Mouse (Mus musculus): ENCODE measurements around the gene Polg. TPM values are rescaled to one million over a fixed set of nuclear protein-coding genes. Genes with fewer than 3 reads are reported as not detected.

Polg gene
- polyA plus RNA-seq (2012; rRNA removed): 59.8 and 71.9 TPM in 2 replicates
- 37.6 and 42.8 TPM in 2 replicates for polyA plus RNA-seq (2014; fragmentation: Nextera tagmentation; extraction: Ambion mirVana)

DNA sequence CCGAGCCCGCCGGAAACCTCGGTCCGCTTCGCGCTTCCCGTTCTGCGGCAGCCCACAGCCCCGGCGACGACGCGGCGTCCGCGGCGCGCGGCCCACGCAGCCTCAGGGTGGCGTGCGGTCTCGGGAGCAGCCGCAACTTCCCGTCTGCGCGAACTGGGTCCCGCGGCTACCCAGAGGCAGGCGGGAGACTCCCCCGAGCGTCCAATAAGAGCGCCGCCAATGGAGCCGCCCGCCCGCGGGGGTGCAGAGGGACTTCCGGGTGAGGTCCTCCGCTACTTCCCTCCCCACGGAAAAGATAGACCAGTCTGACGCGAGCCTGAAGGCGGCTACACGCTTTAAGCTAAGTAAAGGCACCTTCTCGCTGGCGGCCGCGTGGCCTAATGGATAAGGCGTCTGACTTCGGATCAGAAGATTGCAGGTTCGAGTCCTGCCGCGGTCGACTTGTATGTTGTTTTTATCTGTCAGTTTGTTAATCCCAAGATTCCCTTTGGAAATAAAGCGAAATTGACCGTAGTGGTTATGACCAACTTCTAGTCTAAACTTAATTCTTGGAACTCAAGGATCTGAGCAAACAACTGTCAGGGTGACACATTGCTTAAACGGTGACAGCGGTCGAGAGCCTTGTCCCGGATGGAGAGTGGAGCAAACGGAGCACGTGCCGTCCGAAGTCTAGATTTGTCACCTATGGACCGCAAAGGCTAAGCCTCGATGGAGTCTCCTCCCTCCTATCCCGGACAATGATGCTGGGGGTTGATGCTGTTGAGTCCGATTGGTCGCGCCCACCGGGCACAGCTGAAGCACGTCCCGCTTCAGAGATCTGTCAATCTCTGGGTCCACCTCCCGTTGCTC is at the start of gene Polg:
TSS of gene Polg (minus strand) at position 310 of the 849 bp plus-strand sequence.
- H3K36me3 ChIP-seq (ENCODE audit: control insufficient read depth, insufficient read depth, low read length): peaks cover 23% of the 10 kb centered on the region
- H3K4me3 ChIP-seq (replicated peaks; ENCODE audit: low read length): peak within 1 kb of the TSS; percentile 78
- WGBS: under 1% methylated on average over 54 of the region's 76 CpGs
- H3K9ac ChIP-seq (ENCODE audit: low read depth, low read length, severe bottlenecking): peak within 1 kb of the TSS; percentile 86
- peak; percentile 50; the same call in 1 of the 2 replicates for TF ChIP-seq POLR2A (IDR thresholded peaks at IDR 0.05; ENCODE audit: borderline replicate concordance, extremely low read depth, insufficient read depth, insufficient read length)
- DNase-seq (ENCODE audit: low spot score) (peak; percentile 97), ATAC-seq (ENCODE audit: low FRiP score, low read depth) (peak; percentile 95)
- peaks cover 11% of the 10 kb centered on the region for H3K4me1 ChIP-seq (ENCODE audit: control insufficient read depth, insufficient read depth, low read length)
- peak within 1 kb of the TSS; percentile 93 for H3K4me2 ChIP-seq (replicated peaks; ENCODE audit: low read depth, low read length, severe bottlenecking)
- H3K9me3 ChIP-seq (ENCODE audit: control insufficient read depth, low read length): no peaks in the 10 kb centered on the region
- H3K27ac ChIP-seq (replicated peaks; ENCODE audit: low read depth, low read length): peak within 1 kb of the TSS; percentile 79
- H3K27me3 ChIP-seq (ENCODE audit: control insufficient read depth, insufficient read depth, low read length): no peaks in the 10 kb centered on the region

DNA sequence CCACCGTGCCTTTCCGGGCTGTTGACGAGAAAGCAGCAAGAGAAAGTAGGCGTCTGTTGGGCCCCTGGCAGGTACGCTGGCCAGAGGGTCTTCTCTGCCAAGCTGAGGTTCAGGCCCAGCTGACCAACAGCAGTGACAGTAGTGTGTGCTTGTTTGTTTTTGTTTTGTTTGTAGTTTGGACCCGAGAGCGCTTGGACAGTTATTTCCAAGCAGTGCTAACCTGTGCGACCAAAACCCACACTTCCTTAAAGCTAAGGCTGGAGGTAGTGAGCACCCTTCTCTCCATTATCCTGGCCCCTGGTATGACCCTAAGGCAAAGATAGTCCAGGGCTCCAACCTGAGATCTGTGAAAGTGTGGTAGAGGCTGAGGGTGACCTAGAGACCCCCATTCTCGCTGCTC is 49.7 kb upstream of the Polg start:
- Histone ChIP-seq H3K36me3 (ENCODE audit: control insufficient read depth, insufficient read depth, low read length) (no peaks in the 10 kb centered on the region), H3K27ac (replicated peaks; ENCODE audit: low read depth, low read length) (no peak overlapping the region), H3K9ac (ENCODE audit: low read depth, low read length, severe bottlenecking) (peak overlapping the region; percentile 51; the same call in 1 of the 2 replicates), H3K4me1 (ENCODE audit: control insufficient read depth, insufficient read depth, low read length) (peaks cover 7% of the 10 kb centered on the region; the same call in 1 of the 2 replicates), H3K4me2 (replicated peaks; ENCODE audit: low read depth, low read length, severe bottlenecking) (peak overlapping the region; percentile 64), H3K27me3 (ENCODE audit: control insufficient read depth, insufficient read depth, low read length) (peaks cover 74% of the 10 kb centered on the region), H3K4me3 (replicated peaks; ENCODE audit: low read length) (peak overlapping the region; percentile 44), H3K9me3 (ENCODE audit: control insufficient read depth, low read length) (no peaks in the 10 kb centered on the region)
- WGBS: 42% methylated on average over 8 of the region's 9 CpGs
- DNase-seq (ENCODE audit: low spot score) (no peak), ATAC-seq (ENCODE audit: low FRiP score, low read depth) (no peak)
- TF ChIP-seq POLR2A (IDR thresholded peaks at IDR 0.05; ENCODE audit: borderline replicate concordance, extremely low read depth, insufficient read depth, insufficient read length): no peak

DNA sequence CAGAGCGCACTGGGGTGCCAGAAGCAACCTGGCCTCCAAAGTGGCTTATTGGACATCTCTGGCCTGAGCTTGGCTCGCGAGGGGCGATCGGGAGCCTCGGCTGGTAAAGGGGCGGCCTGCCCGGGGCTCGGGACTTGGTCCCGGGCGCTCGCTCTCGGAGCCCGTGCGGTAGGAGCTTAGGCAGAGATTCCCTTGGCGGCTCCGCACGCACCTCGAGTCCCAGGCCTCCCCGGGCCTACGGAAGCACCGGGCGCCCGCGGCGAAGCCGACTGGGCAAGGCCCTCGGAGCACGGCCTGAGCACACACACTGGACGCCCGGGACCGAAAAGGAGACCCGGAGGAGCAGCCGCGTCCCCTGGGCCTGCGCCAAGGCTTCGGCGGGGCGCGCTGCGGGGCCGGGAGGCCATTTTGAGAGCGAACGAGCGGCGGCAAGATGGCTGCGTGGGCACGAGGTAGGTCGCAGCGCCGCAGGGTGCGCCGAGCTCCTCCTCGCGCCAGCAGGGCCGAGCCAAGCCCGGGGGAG is 49.1 kb upstream of the Polg start:
- no peaks in the 10 kb centered on the region for H3K9me3 ChIP-seq (ENCODE audit: control insufficient read depth, low read length)
- peaks cover 79% of the 10 kb centered on the region for H3K27me3 ChIP-seq (ENCODE audit: control insufficient read depth, insufficient read depth, low read length)
- TF ChIP-seq POLR2A (IDR thresholded peaks at IDR 0.05; ENCODE audit: borderline replicate concordance, extremely low read depth, insufficient read depth, insufficient read length): no peak
- peaks cover 7% of the 10 kb centered on the region; the same call in 1 of the 2 replicates for H3K4me1 ChIP-seq (ENCODE audit: control insufficient read depth, insufficient read depth, low read length)
- no peak overlapping the region for H3K27ac ChIP-seq (replicated peaks; ENCODE audit: low read depth, low read length)
- 2% methylated on average over 51 of the region's 57 CpGs for WGBS
- DNase-seq (ENCODE audit: low spot score): no peak
- peak overlapping the region; percentile 44 for H3K4me3 ChIP-seq (replicated peaks; ENCODE audit: low read length)
- H3K9ac ChIP-seq (ENCODE audit: low read depth, low read length, severe bottlenecking): peak overlapping the region; percentile 51
- peak overlapping the region; percentile 64 for H3K4me2 ChIP-seq (replicated peaks; ENCODE audit: low read depth, low read length, severe bottlenecking)
- no peaks in the 10 kb centered on the region for H3K36me3 ChIP-seq (ENCODE audit: control insufficient read depth, insufficient read depth, low read length)
- ATAC-seq (ENCODE audit: low FRiP score, low read depth): 0 out of 2 replicates have a peak, but pooled peaks have one; percentile 34

DNA sequence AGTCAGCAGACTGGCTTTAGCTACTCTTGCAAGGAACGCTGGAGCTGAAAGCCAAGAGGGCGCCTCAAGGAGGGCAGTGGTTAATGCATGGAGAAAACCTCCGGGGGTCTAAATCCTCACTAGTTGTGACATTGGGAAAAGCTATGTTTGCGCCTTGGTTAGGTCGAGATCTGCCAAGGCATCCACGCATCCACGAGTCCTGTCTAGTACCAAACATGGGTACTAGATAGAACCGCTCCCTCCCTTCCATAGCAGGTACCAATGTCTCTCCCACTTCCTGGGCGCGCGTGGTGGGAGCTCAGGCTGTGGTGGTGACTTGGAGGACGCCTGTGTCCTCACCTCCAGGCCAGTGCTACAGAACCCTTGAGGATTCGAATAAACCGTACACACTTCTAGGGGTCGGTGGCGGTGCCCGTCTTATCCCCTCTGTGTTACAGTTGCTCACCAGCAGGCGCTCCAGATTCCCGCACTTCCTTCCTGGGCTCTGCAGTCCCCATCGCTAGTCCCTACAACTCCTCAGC is 48.3 kb upstream of the Polg start:
- DNase-seq (ENCODE audit: low spot score): no peak
- ATAC-seq (ENCODE audit: low FRiP score, low read depth): no peak
- no peak overlapping the region for H3K4me3 ChIP-seq (replicated peaks; ENCODE audit: low read length)
- H3K4me2 ChIP-seq (replicated peaks; ENCODE audit: low read depth, low read length, severe bottlenecking): no peak overlapping the region
- H3K27me3 ChIP-seq (ENCODE audit: control insufficient read depth, insufficient read depth, low read length): peaks cover 88% of the 10 kb centered on the region
- 5% methylated on average over 19 of the region's 20 CpGs for WGBS
- H3K4me1 ChIP-seq (ENCODE audit: control insufficient read depth, insufficient read depth, low read length): peaks cover 5% of the 10 kb centered on the region; the same call in 1 of the 2 replicates
- no peak overlapping the region for H3K9ac ChIP-seq (ENCODE audit: low read depth, low read length, severe bottlenecking)
- no peaks in the 10 kb centered on the region for H3K36me3 ChIP-seq (ENCODE audit: control insufficient read depth, insufficient read depth, low read length)
- TF ChIP-seq POLR2A (IDR thresholded peaks at IDR 0.05; ENCODE audit: borderline replicate concordance, extremely low read depth, insufficient read depth, insufficient read length): no peak
- H3K9me3 ChIP-seq (ENCODE audit: control insufficient read depth, low read length): no peaks in the 10 kb centered on the region
- H3K27ac ChIP-seq (replicated peaks; ENCODE audit: low read depth, low read length): no peak overlapping the region

DNA sequence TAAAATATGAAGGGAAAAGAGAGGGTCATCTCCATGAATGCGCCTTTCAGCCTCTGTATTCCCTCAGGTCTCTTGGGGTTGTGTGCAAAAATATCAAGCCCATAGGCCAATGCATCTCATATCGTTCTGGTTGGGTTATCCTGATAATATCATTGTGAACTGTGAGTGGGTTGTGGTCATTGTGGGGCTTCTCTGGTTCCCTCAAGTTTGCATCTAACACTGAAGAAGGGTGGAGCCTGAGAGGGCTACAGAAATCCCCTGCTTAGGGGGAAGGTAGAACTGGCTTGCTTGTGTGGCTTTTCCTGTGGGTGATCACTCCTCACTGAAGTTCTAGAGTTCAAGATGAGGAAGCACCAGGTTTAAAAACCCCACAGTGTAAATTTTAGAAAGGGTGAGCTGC is 47.3 kb upstream of the Polg start:
- H3K27me3 ChIP-seq (ENCODE audit: control insufficient read depth, insufficient read depth, low read length): peaks cover 94% of the 10 kb centered on the region
- H3K9me3 ChIP-seq (ENCODE audit: control insufficient read depth, low read length): no peaks in the 10 kb centered on the region
- no peak overlapping the region for H3K4me3 ChIP-seq (replicated peaks; ENCODE audit: low read length)
- no peak for TF ChIP-seq POLR2A (IDR thresholded peaks at IDR 0.05; ENCODE audit: borderline replicate concordance, extremely low read depth, insufficient read depth, insufficient read length)
- peaks cover 8% of the 10 kb centered on the region; the same call in 1 of the 2 replicates for H3K4me1 ChIP-seq (ENCODE audit: control insufficient read depth, insufficient read depth, low read length)
- no peaks in the 10 kb centered on the region for H3K36me3 ChIP-seq (ENCODE audit: control insufficient read depth, insufficient read depth, low read length)
- H3K4me2 ChIP-seq (replicated peaks; ENCODE audit: low read depth, low read length, severe bottlenecking): no peak overlapping the region
- DNase-seq (ENCODE audit: low spot score) (no peak), ATAC-seq (ENCODE audit: low FRiP score, low read depth) (no peak)
- WGBS: 6% methylated on average over 2 of the region's 2 CpGs
- H3K9ac ChIP-seq (ENCODE audit: low read depth, low read length, severe bottlenecking): no peak overlapping the region
- no peak overlapping the region for H3K27ac ChIP-seq (replicated peaks; ENCODE audit: low read depth, low read length)

All from limb, embryonic 14.5 days (tissue).